Mouse (Mus musculus): ENCODE measurements at regions not wholly inside any gene's neighbourhood (a gene's known extent, or its start where the extent isn't known, plus 50 kb on each side); places are given as distances from the start of the nearest gene placed in this dataset.
A peak's percentile ranks its signal among the peaks of the same experiment; 100 is the strongest.

DNA sequence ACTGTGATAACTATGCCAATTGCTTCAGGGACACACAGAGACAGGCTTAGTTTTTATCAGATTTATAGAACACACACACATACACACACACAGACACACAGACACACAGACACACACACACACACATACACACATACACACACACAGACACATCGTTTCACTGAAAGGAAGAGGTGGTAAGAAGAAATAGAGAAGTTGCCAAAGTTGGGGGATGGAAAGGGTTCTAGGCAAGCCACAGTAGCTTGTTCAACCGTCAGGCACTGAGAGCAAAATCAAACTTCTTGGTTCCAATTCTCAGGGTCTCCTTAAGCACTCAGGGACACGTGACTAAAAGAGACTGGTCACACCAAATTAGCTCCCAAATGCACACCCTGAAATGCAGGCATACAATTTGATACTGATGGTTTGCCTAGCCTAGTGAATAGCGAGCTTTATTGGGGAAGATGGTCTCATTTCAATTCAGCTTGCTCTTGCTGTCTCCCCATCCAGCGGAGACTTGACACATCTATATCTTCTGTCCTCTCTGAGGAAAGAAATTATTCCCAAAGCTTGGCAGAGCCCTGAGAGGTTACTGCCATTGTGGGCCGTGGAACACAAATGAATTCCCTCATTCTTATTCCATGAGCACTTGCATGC, 84.7 kb upstream of the Zfp366 start:
- DNase-seq (ENCODE audit: low spot score in 2 of 2), result no peak
- intact Hi-C loops (cut with DNase I), result loop anchor here (5.0 kb wide), 1 partner anchor 47 kb away; no protein-coding TSS in a partner anchor

GRCm38 (mm10) chr13:99099226-99099625, 85.4 kb upstream of the Zfp366 start:
- intact Hi-C loops (cut with DNase I), result no loop called here
- DNase-seq (ENCODE audit: low spot score in 2 of 2), result no peak

- intact Hi-C loops (cut with DNase I), result no loop called here
- no peak for DNase-seq (ENCODE audit: low spot score in 2 of 2)
Measured at GRCm38 (mm10) chr13:99097606-99098545, 86.7 kb upstream of the Zfp366 start.

- DNase-seq (ENCODE audit: low spot score in 2 of 2), result no peak
Measured at GRCm38 (mm10) chr13:99096837-99097236, 87.8 kb upstream of the Zfp366 start.

DNA sequence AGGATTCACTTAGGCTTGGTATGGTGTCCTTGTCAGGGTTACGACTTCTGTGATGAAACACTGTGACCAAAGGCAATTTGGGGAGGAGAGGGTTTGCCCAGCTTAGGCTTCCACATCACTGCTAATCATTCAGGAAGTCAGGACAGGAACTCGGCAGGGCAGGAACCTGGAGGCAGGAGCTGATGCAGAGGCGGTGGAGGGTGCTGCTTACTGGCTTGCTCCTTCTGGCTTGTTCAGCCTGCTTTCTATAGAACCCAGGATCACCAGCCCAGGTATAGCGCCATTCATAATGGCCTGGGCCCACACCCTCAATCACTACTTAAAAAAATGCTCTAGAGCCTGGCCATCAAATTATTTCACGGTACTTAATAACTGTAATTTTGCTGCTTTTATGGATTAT, 89.6 kb upstream of the Zfp366 start:
- DNase-seq (ENCODE audit: low spot score in 2 of 2), result no peak
- intact Hi-C loops (cut with DNase I), result no loop called here

More at GRCm38 (mm10) chr13:99096837-99097236, 87.8 kb upstream of the Zfp366 start:
- intact Hi-C loops (cut with DNase I), result no loop called here

DNA sequence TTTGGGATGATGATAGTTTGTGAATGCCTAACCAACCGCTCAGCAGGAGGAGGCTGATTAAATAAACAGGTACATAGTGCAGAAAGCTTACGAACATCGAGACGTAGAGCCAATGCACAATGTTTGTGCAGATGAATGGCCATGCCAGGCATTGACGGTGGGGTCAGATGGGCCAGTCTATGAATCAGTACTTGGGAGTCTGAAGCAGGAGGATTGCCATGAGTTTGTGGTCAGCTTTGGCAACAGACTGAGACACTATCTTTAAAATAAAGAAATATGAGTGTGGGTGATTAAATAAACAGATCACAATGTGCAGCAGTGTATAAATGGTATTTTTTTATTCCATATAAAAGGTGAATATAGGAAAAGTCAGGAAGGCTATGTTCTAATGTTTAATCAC, 90.4 kb upstream of the Zfp366 start:
- no peak for DNase-seq (ENCODE audit: low spot score in 2 of 2)
- intact Hi-C loops (cut with DNase I), result loop anchor here (5.0 kb wide), 1 partner anchor 222 kb away; no protein-coding TSS in a partner anchor

GRCm38 (mm10) chr13:99093269-99093668, 91.4 kb upstream of the Zfp366 start:
- intact Hi-C loops (cut with DNase I), result loop anchor here (2.0 to 5.0 kb wide), 2 partner anchors 166 to 221 kb away; partner anchors contain the start of gene Tnpo1

DNA sequence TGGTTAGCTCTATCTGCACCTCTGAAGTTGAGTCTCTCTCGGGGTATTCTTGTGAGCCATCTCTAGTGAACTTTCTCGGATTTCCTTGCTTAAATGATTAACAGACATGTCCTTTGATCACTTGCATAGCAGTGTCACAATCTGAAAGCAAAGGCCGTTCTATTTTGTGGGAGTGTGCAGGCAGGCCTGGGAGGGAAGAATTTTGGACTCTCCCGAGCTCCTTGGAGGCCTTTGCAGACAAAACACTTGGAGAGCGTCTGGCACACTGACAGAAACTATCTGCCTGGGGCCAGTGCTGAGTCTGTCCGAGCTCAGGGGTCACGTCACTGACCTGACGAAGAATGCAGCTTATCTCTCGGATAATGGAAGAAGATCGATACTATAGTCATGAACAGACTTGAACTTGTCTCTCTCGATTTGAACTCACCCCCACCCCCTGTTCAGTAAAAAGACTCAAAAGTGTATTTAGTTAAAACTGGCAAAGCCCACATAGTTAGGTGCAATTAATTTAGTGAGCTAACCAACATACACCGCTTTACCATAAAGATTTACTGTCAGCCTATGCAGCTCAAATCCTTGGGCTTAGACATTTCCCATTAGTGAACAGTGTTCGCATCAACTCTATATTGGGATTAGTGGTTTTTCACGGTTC, 92.2 kb upstream of the Zfp366 start:
- intact Hi-C loops (cut with DNase I), result loop anchor here (2.0 to 5.0 kb wide), 2 partner anchors 166 to 220 kb away; partner anchors contain the start of gene Tnpo1
- no peak for DNase-seq (ENCODE audit: low spot score in 2 of 2)

More at GRCm38 (mm10) chr13:99093269-99093668, 91.4 kb upstream of the Zfp366 start:
- DNase-seq (ENCODE audit: low spot score in 2 of 2), result peak; percentile 77

DNA sequence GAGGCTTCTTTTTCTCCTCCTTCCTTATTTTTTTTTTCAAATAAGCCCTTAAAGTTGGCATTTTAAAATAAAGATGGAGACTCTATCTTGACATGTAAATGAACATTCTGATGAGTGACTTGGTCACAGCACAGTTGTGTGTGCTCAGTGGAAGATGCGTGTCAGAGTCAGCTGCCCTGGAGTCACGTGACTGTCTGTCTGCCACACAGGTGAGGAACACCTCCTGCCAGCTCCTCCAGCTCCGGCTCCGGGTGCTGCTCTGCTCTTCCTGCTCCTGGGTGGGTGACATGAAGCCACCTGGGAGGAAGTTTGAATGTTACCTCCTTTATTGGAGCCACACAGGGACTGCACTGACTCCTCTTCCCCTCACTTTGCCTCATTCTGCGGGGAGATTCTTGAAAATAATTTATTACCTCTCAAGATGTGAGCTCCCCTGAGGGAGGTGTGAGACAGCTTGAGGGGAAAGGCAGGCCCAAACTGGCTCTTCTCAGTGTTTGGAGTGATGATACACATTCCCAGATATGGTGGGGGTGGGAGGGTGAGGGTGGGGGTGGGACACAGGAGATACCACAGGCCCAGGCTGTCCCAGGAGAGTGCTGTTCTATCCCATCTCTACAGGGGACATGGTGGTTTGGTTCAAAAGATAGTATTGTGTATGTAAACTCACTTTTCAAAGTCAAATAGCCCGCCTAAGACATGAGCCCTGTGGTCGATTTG, 92.9 kb upstream of the Zfp366 start:
- intact Hi-C loops (cut with DNase I), result loop anchor here (2.0 to 5.0 kb wide), 2 partner anchors 165 to 219 kb away; partner anchors contain the start of gene Tnpo1

GRCm38 (mm10) chr13:99090361-99090760, 94.3 kb upstream of the Zfp366 start:
- intact Hi-C loops (cut with DNase I), result loop anchor here (5.0 kb wide), 1 partner anchor 218 kb away; no protein-coding TSS in a partner anchor
- no peak for DNase-seq (ENCODE audit: low spot score in 2 of 2)

More for the DNA sequence above, 92.9 kb upstream of the Zfp366 start:
- DNase-seq (ENCODE audit: low spot score in 2 of 2), result no peak

DNA sequence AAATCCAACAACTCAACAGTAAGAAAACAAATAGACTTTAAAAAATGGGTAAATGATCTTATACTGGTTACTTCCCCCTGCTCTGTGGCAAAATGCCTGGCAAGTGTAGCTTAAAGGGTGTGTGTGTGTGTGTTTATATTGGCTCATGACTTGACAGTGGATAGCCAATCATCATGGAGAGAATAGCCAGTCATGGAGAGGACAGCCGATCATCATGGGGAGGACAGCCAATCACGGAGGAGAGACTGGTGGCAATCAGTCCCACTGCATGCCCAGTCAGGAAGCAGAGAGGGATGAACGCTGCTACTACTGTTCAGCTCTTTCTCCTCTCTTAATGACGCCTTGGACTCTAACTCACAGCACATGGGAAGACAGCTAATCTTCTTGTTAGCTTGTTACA, 96.3 kb upstream of the Zfp366 start:
- intact Hi-C loops (cut with DNase I), result no loop called here

GRCm38 (mm10) chr13:99079331-99079761, 95.0 kb upstream of the 1700024P04Rik start:
- DNase-seq (ENCODE audit: low spot score in 2 of 2), result peak in 1 of 2 experiments; percentile 68
- intact Hi-C loops (cut with DNase I), result no loop called here

More for the DNA sequence above, 96.3 kb upstream of the Zfp366 start:
- DNase-seq (ENCODE audit: low spot score in 2 of 2), result no peak

GRCm38 (mm10) chr13:99078643-99079042, 94.3 kb upstream of the 1700024P04Rik start:
- DNase-seq (ENCODE audit: low spot score in 2 of 2), result no peak
- intact Hi-C loops (cut with DNase I), result no loop called here

DNA sequence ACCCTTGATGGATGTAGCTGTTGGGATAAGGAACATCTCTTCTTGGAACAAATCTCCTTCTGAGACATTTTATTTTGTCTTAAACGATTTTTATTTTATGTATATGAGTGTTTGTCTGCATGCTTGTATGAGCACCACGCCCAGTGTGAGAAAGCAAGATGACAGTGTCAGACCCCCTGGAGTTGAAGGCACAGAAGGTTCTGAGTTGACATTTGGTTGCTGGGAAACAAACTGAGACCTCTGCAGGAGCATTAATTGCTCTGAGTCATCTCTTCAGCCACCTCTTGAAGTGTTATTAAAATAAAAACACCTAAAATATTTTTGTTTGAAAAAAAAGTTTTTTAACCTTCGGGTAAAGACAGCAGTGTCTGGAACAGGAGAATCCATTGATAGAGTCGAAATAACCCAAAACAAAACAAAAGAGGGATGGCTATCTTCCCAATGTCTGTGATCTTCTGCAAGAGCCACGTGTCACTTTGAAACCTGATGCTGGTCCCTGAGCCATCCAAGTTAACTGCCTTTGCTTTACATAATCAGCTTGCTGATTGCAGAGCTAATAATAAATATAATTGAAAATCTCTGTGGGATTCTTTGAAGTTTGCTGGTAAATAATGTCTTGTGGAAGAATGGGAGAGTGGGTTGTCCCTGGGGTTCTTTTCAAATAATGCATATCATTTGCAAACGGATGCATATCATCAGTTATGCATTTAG, 92.8 kb upstream of the 1700024P04Rik start:
- intact Hi-C loops (cut with DNase I), result no loop called here
- DNase-seq (ENCODE audit: low spot score in 2 of 2), result no peak

DNA sequence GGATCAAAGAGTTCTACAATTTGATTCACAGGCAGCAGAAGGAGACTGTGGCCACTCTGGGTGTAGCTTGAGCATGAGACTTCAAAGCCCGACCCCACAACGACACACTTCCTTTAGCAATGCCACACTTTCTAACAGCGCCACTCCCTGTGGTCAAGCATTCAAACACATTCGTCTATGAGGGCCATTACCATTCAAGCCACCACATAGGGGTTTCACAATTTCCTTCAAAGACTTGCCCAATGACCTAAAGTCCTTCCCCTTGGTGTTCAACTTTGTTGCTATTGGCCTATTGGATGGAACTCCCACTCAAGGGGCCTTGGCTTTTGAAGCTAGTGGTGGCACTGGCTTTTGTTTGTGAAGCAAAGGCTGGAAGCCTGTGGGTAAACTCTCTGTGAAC, 91.1 kb upstream of the 1700024P04Rik start:
- no peak for DNase-seq (ENCODE audit: low spot score in 2 of 2)
- intact Hi-C loops (cut with DNase I), result no loop called here

- intact Hi-C loops (cut with DNase I), result no loop called here
- DNase-seq (ENCODE audit: low spot score in 2 of 2), result no peak
Measured at GRCm38 (mm10) chr13:99071821-99072414, 87.6 kb upstream of the 1700024P04Rik start.

GRCm38 (mm10) chr13:99071413-99071812, 87.0 kb upstream of the 1700024P04Rik start:
- intact Hi-C loops (cut with DNase I), result no loop called here
- DNase-seq (ENCODE audit: low spot score in 2 of 2), result no peak

GRCm38 (mm10) chr13:99069767-99070166, 85.4 kb upstream of the 1700024P04Rik start:
- DNase-seq (ENCODE audit: low spot score in 2 of 2), result peak in 1 of 2 experiments; percentile 40
- intact Hi-C loops (cut with DNase I), result no loop called here
